Mouse (Mus musculus) gastrocnemius, adult 18-20 months (tissue): ENCODE results near the gene Ptchd4. TPM values are rescaled to one million over a fixed set of nuclear protein-coding genes. Genes with fewer than 3 reads are reported as not detected.

Experiments used
- DNase-seq: peaks from one replicate; pipeline ENCODE4 v3.0.0; 2021; ENCODE audit warnings: low spot score
- long read RNA-seq, 2 experiments: library from polyadenylated mRNA; stranded (forward); transcript quantifications; one replicate each; pipeline ENCODE4 v2.0.0; 2021
- total RNA-seq, 2 experiments: library from RNA; stranded (reverse); gene quantifications; 2 replicates each; pipeline ENCODE4 v1.2.3; 2021

Gene Ptchd4
- not detected for total RNA-seq
- long read RNA-seq, experiment 1, partial matches to known transcripts: 0 of 1 reads
- long read RNA-seq, experiment 1, other reads (novel, unspliced or antisense): 1 of 1 reads
- long read RNA-seq, experiment 2: 0 reads

- no peak for DNase-seq
These were observed at the start of gene Ptchd4 for GRCm38 (mm10) chr17:42315669-42316611. TSS of gene Ptchd4 (plus strand) at chr17:42315947.

DNA sequence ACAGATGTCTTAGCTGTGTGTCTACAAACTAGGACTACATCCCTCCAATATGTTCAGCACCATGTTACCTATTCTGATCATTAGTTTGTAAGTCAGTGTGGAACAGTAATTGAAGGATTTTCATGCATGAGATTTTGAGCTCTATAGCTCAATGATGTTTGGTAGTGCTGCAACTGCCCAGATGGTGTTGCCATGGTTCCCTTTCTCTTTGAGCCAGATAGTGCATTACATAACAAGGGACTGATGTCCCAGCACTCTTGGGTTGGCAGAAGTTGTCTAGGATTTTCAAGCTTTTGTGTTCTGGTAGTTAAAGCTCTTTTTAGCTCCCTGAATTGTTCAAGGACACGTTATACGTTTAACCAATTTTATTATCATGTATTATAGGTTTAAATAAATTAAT lies 38.9 kb upstream of the Ptchd4 start:
- no peak for DNase-seq

DNA sequence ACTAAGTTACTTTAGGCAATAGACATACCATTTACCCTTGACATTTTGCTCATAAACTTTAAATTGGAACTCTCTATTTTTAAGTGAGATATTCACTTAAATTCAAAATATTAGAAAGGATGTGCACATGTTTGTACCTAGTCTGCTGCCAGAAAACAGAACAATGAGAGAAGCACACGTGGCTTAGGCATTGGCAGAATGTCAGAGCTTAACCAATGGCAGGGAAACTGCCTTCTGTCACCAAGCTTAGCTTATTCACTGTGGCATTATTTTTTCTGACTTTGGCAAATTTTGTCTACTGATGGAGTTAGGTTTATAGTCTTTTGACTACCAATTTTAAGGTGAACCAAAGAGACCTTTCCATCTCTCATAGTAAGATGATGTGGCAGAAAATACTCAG lies 31.4 kb upstream of the Ptchd4 start:
- DNase-seq: no peak

DNA sequence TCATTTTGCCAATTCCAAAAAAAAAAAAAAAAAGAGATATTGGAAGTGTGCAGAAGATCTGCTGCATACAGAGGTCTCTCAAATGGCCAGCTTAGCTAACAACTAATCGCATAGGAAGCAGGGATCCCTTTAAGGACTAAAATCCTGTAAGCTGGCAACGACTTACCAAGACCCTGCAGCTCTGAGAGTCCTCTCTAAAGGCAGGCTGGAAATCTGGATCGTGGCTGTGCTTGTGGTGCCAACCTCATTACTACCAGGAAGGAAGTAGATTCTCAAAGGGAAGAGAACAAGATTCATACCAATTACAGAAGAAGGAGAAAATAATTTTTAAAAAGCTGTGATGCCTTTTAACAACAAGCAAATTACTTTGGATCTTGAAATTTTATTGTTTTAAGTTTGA lies 29.5 kb upstream of the Ptchd4 start:
- no peak for DNase-seq

DNA sequence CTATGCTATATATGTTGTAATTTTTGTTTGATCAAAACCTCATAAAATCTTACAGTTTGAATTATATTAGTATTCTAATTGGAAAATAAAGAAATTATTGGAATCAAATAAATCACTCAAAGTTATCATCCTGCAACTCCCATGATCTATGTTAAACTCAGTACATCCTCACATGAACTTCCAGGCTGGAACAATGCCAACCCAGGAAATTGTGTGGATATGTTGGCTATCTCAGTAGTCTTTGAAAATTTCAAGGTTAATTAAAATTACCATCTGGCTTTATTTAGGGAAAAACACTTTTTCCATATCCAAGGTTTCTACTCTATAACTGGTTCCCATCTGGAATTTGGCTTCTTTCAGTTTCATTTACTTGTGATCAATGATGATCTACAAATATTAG lies 25.4 kb upstream of the Ptchd4 start:
- DNase-seq: no peak

GRCm38 (mm10) chr17:42291793-42292192 lies 24.0 kb upstream of the Ptchd4 start:
- no peak for DNase-seq

GRCm38 (mm10) chr17:42297986-42298385 lies 17.8 kb upstream of the Ptchd4 start:
- DNase-seq: no peak

GRCm38 (mm10) chr17:42299681-42300080 lies 16.1 kb upstream of the Ptchd4 start:
- no peak for DNase-seq

DNA sequence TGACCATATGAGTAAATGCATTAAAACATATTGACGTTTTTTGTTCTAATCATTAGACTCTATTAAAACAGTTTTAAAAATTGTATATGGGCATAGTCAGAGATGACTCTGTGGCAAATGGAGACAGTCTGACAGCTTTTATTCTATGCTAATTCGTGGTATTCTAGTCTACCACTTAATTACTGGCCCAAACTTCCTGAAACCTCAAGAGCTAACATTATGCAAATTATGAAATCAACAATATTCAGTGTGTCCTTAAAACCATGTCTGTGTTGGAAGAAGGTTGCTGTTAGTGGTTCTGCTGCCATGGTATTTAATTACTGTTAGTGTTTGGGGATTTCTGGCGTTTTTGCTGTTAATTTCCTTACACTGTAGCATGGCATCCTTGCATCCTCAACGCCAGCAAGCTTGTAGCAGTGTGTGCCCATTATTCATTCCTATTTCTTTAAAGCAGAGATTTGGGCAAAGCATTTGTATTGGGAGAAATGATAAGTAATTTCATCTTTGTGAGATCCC lies 12.6 kb upstream of the Ptchd4 start:
- no peak for DNase-seq

DNA sequence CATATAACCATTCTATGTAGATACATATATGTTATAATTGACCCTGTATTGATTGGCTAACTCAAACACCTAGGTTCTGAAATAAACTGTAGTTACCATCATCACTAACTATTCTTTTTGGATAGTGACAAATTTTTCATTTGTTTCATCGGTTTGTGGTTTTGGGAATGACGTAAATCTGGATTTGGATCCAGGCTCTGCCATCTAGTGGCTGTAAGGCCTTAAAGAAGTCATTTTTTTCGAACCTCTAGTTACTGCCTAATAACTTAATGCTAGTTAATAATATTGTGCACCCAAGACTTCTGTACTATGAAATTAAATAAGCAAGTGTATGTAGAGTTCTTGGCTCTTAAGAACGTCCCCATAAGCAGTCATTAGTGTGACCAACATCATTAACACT lies 11.5 kb upstream of the Ptchd4 start:
- DNase-seq: no peak

- no peak for DNase-seq
These were observed 8.7 kb upstream of the Ptchd4 start for GRCm38 (mm10) chr17:42307001-42307400.

DNA sequence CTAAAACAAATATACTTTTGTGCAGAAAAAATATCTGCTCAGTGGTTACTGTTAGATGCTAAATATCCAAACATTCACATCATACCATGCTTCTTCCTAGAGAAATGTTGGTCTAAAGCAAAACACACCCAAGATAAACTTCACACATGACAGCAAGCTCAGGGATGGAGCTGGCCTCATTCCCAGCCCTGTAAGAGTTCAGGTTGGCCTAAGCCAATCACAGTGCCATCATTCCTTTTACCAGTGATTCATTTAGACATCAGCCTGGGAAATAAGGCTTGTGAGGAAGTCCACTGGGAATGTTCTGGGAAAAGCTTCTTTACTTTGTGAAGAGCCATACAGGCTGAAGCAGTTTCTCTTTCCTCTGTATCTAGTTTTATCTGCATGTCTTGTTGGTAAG lies 5.6 kb upstream of the Ptchd4 start:
- no peak for DNase-seq

GRCm38 (mm10) chr17:42316612-42316982 lies 850 bp downstream of the Ptchd4 start:
- DNase-seq: no peak

DNA sequence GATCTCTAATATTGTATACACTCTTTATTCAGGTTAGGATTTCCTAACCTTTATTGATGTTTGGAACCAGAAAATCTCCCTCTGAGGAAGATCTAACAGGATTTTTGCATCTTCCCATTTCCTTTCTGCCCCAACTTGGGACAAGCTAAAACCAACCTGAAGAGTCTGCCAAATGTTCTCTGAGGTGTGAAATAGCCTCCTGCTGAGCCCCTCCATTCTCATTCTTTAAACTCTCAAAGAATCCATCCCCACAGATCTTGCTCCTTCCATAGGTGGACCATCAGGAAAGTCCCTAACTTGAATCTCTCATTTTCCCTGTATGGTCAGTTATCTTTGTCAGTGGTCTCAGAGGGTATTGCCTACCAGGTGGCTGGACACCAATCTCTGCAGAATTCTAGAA lies 20.0 kb downstream of the Ptchd4 start:
- no peak for DNase-seq

DNA sequence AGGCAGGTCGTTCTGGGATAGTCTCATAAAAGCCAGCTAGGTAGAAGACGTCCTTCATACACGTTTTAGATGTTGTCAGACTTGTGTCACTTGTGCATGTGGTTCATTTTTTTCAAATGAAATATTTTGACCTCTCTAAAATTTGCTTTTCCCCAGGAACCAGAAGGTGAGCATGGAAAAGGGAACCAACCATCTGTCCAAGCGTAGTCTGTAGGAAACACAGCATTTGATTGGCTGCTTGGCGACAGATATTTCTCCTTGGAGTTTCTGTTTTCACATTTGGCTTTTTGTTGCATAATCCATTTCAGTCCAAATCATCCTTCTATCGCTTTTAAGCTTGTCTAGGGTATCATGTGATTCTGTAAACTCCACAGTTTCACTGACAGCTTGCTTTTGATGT lies 20.8 kb downstream of the Ptchd4 start:
- DNase-seq: no peak

DNA sequence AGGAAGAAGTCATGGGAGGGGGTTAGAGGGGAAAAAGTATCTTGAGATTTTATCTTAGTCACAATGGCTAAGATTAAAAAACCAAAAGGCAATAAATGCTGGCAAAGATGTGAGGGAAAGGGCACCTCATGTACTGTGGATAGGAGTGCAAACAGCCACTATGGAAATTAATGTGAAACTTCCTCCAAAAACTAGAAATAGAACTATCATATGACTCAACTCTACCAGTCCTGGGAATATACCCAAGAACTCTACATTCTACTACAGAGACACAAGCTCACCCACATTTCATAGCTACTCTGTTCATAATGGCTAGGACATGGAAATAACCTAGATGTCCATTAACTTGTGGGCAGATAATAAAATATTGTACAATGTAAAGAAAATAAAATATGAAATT lies 30.3 kb downstream of the Ptchd4 start:
- no peak for DNase-seq

GRCm38 (mm10) chr17:42358481-42358880 lies 42.7 kb downstream of the Ptchd4 start:
- DNase-seq: no peak

DNA sequence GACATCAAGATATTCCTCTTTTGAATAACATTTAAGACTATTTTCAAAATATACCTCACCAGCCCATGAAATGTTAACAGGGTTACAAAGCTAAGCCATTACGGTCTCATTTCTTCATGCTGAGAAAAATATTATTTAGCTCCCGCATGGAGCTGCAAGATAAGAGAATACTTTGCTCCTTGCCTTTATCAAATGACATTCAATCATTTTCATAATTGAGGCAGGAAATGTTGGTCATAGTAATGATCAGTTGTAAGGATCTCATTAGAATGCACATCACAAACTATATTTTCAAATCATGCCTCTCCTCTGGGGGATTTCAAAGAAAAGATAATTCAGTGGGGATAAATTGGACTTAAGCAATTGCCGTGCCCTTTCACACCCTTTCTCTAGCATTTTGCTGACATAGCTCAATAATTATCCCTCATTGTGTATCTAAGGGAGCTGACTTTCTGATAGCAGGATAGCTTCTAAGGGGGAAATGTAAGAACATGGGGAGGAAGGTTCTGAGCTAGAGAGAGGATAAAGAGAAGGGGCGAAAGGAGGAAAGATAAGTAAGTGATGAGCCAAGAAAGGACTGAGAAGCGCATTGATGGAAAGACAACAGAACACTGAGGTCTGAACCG lies 47.5 kb downstream of the Ptchd4 start:
- DNase-seq: no peak

GRCm38 (mm10) chr17:42364716-42365115 lies 49.0 kb downstream of the Ptchd4 start:
- no peak for DNase-seq

DNA sequence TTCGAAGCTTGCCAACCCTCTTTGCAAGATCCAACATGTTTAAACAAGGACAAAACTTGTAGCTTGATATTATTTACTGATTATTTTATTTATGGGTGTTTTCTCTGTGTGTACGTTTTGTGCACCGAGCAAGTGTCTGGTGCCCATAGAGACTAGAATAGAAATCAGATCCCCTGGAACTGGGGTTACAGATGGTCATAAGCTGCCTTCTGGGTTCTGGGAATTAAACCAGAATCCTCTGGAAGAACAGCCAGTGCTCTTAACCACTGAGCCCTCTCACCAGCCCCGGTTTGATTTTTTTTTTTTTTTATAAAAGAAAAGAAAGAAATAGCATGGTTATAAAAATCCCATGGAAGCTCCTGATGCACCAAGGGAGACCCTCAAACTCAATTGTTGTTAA lies 59.1 kb downstream of the Ptchd4 start:
- no peak for DNase-seq

DNA sequence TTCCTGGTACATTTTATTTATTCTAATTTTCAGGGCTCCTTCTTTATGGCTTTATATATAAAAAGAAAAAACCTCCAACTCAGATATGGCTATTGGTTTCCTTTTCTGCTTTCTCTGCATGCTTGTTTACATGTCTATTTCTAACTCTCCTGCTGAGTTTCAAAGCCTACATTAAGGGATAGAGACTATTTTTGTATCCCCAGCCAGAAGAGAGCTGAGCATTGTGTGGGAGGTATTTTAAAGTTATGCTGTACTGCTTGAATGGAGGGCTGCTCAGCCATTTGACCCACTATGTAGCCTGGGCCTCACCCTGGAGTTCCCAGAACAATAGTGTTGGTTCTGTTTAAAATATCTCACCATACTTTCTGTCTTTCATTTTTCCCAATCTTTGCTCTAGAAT lies 77.3 kb downstream of the Ptchd4 start:
- DNase-seq: no peak

GRCm38 (mm10) chr17:42395299-42395698 lies 79.6 kb downstream of the Ptchd4 start:
- DNase-seq: no peak

DNA sequence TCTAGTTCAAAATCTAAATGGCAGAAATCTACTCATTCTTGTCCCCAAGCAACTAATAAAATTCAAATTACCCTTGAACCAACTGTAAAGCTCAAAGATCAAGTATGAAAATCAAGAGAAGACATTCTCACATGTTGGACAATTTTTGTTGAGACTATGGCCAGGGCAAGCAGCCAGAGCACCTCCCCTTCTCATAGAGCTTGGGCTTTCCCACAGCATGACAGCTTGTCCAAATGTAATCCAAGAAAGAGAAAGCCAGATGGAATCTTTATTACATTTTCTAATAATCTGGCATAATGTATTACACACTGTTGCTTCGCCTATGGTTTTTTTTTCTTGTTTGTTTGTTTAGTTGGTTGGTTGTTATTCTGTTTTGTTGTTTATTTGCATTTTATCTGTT lies 102.7 kb downstream of the Ptchd4 start:
- no peak for DNase-seq
